Mouse (Mus musculus) left cerebral cortex, postnatal 14 days (tissue): ENCODE measurements around the gene Tmem41a. TPM values are rescaled to one million over a fixed set of nuclear protein-coding genes. Genes with fewer than 3 reads are reported as not detected.
"Not testable (repeated sequence)": the region's sequence is repeated elsewhere in the genome, so short reads cannot be mapped to it uniquely, and the experiment has no call there.

Experiments used
- DNase-seq, 2 experiments: peaks; one replicate each; pipeline ENCODE4 v3.0.0; 2021 to 2022; ENCODE audit warnings: low spot score in 2 of 2, mixed read lengths in 1 of 2
- intact Hi-C: fragments of 180-260 bp; cut with DNase I; formaldehyde crosslinking; loops from one replicate; pipeline ENCODE4 v1.15.1; 2025
- long read RNA-seq, 2 experiments: library from polyadenylated mRNA; stranded (forward); transcript quantifications; one replicate each; pipeline ENCODE4 v2.0.0; 2021
- total RNA-seq, 2 experiments: library from RNA; stranded (reverse); gene quantifications; 2 replicates each; pipeline ENCODE4 v1.2.3; 2021

The Tmem41a gene
- total RNA-seq: 10 to 100 TPM; 15.9 to 17.5 TPM
- long read RNA-seq, experiment 1, transcript Tmem41a-201 (5 exons, 1,360 nt): major isoform, 9 of 10 reads
- long read RNA-seq, experiment 1, partial matches to known transcripts: 0 of 10 reads
- long read RNA-seq, experiment 1, other reads (novel, unspliced or antisense): 0 of 10 reads
- long read RNA-seq, experiment 2, transcript Tmem41a-201 (5 exons, 1,360 nt): major isoform, 8 of 10 reads
- long read RNA-seq, experiment 2, partial matches to known transcripts: 1 of 10 reads
- long read RNA-seq, experiment 2, other reads (novel, unspliced or antisense): 1 of 10 reads

DNA sequence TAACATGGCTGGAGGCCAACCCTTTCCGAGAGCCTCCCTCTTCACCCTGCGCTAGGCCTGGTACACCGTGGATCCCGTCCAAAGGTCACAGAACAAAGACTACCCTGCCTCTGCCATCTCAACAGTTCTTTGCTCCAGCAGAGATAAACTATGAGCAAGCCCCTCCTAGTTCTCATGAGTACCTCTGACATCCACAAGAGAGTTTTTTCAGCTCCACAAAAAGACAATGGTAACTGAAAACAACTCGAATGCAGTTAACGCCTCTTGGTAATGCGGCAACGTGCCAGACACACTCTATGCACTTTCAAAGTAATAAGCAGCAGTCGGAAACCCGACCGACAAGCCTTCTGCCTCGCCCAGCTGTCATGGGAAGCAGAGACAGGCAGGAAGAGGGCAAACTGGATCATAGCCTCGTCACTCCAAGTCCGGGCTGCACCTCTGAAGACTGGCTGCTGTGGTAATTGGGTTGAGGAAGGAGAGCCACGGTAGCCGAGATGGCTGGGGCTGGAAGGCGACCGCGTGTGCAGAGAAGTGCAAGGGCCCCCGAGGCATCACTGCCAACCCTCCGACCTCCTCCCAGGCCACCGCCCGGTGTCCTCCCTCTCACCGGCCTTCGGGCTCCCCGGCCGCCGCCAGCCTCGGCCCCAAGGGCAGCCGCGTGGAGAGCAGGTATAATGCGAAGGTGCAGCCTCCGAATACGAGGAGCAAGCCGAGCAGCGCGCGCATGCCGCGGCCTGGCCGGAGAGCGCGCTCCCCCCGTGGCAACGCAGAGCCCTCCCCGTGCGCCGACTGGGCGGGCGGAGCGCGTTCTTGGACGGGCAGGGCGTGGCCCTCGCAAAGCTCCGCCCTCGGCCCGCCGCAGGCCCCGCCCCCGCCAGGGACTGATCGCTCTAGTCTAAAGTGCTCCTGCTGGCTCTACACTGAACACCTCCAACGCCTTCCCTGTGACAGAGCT, at the start of gene Tmem41a:
Gene Tmem41a (minus strand): TSS at position 792 of the 955 bp plus-strand sequence.
- intact Hi-C loops: no loop called here
- peak; percentile 73 to 88 for DNase-seq

DNA sequence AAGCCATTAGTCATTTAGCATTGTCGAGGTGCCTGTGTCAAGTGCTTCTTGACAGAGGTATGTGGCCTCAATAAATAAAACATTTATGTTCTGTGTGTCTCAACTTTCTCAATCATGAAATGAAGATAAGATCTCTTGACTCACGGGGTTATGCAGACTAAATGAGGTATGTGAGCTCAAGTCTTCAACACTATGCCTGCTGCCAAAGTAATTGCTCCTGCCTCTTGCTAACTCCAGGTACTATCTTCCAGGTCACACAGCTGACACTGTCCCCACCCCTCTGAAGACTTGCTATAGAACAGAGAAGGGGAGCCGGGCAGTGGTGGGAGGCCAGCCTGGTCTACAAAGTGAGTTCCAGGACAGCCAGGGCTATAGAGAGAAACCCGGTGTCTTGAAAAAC, 49.0 kb upstream of the Tmem41a start:
- intact Hi-C loops: no loop called here
- DNase-seq: no peak

DNA sequence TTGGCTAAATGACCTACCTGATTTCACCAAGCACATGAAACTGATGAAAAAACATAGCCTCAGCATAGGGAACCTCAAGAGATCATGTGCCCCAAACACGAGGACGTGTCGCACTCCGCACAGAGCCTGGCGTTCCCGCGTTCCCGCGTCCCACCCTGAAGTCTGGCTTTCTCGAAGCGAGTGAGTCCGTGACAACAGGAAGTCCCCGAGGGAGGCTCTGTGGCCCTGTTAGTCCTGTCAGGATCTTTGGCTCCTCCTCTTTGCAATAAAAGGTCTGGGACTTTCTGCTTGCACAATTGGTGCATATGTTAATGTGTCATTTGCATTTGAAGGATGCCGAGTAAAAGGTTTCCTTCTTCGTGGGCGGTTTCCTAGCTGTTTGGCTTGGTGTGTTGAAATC, 48.0 kb upstream of the Tmem41a start, which contains the start of gene Liph:
Gene Liph (minus strand): TSS at position 360 of the 400 bp plus-strand sequence.
- intact Hi-C loops: no loop called here
- no peak for DNase-seq

DNA sequence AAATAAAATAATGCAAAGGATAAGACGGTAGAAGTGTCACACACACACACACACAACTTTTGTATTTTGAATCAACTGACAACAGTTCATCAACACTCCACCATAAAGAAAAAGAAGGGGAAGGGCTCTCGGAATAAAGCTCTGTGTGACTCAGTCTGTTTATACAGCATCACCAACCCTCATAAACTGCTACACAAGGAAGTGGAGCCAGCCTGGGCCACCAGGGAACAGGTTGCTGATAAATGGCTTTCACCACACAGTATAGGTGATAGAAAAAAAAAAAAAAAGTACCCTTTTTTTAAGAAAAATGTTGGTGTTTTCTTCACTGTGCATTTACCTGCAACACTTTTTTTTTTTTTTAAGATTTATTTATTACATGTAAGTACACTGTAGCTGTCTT, 44.4 kb upstream of the Tmem41a start:
- no peak for DNase-seq
- intact Hi-C loops: no loop called here

DNA sequence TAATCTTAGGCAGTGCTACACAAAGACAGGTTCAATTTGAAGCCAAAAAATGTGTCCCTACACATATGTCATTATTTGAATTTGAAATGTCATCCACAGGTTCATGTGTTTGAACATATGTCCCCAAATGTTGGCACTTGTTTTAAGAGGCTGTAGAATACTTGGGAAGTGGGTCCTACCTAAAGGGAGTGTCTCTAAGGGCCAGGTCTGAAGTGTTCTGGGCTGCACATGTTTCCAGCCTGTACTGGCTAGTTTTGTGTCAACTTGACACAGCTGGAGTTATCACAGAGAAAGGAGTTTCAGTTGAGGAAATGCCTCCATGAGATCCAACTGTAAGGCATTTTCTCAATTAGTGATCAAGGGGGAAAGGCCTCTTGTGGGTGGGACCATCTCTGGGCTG, 43.5 kb upstream of the Tmem41a start:
- intact Hi-C loops: not testable (repeated sequence)

DNA sequence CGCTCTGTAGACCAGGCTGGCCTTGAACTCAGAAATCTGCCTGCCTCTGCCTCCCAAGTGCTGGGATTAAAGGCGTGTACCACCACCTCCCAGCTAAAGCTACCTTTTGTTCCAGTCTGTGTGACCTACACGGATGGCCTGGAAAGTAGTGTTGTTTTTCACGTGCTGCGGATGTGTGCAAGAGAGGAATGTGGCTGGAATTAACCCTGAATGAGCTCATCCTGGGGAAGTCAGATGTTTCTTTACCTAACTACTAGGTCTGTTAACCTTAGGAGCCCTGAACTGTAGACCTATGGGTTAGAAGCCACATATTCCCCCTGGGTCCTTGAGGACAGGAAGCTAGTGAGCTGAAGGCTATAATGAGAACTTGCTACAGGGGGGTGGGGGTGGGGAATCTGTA, 40.6 kb upstream of the Tmem41a start:
- intact Hi-C loops: no loop called here

More for the DNA sequence above, 43.5 kb upstream of the Tmem41a start:
- not testable (repeated sequence) for DNase-seq

DNA sequence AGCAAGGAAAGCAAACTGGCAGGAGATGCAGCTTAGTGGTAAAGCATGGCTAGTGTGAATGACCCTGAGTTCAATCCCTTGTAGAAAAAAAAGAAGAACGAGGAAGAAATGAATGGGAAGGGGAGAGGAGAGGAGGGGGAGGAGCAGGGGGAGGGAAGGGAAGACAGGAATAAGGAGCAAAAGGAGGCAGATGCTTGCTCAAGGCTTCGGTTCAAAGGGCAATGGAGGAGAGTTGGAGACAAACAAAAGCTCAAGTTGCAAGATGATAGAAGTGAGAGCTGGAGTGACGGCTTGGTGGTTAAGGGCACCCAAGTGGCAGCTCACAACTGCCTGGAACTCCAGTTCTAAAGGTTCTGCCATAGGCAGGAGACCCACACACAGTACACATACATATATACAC, 38.8 kb upstream of the Tmem41a start:
- intact Hi-C loops: no loop called here
- no peak for DNase-seq

More for the DNA sequence above, 40.6 kb upstream of the Tmem41a start:
- DNase-seq: no peak

DNA sequence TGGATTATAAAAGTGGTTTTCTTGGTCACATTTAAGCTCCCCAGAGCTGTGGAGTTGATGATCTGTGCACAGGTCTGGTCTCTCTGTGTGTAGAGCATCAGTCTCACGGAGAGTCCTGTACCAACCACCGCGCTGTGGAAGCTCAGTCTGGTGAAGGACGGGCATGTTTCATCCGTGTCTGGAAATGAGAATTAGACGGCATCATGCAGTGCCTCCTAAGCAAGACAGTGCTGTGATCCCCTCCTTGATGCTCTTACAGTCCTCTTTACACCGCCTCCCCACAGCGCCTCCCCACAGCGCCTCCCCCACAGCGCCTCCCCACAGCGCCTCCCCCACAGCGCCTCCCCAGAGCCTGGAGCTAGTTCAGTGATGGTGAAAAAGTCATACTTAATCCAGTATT, 36.7 kb upstream of the Tmem41a start:
- no peak for DNase-seq
- intact Hi-C loops: no loop called here

DNA sequence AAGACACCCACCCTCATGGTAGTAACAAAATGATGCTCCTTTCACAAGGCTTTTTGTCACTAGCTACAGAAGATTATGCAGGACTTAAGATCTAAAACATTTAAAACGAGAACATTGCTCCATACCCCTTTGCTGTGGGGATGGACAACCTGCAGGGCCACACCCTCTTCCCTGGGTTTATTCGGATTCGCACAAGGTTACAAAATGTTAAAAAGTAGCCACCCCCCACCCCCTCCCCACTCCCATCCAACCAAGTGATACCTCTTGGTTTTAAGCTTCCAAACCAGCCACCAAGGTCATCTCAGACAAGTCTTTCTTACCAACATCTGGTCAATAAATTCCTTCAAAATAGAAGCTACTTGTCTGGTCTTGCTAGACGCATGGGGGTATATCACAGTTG, 36.2 kb upstream of the Tmem41a start:
- no peak for DNase-seq
- intact Hi-C loops: no loop called here

DNA sequence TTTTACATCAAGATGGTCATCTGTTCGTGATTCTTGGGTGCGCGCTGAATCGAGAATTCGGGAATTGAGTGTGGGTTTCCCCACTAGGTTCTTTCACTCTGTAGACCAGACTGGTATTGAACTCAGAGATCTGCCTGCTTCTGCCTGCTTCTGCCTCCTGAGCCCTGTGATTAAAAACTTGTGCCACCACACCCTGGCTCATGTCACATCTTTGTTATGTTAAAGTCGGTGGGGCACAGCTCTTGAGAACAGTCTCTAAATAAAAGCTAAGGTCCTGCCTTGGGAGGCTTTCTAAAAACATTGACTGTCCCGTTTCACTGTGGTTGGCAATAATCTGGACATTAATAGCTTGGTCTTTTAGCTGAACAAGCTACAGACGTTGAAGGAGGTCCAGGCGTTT, 35.8 kb upstream of the Tmem41a start:
- no peak for DNase-seq
- intact Hi-C loops: no loop called here

DNA sequence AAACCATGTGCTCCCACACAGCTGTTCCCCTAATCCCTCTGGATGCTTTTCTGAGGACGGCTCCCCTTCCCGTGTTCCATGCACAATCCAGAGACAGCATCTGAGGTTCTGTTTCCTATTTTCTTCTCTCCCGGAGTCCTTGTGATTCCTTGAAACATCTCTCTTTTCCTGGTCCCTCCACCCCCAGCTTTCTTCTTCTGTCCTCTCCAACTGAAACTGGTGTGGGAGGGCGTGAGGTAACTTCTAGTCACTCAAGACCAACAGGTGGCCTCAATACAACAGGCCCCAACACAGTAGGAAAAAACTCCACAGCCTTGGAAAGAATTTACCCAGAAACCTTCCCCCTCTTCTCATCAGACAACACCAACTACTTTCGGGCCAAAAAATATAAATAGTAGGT, 30.0 kb upstream of the Tmem41a start:
- DNase-seq: peak in 1 of 2 experiments; percentile 23

DNA sequence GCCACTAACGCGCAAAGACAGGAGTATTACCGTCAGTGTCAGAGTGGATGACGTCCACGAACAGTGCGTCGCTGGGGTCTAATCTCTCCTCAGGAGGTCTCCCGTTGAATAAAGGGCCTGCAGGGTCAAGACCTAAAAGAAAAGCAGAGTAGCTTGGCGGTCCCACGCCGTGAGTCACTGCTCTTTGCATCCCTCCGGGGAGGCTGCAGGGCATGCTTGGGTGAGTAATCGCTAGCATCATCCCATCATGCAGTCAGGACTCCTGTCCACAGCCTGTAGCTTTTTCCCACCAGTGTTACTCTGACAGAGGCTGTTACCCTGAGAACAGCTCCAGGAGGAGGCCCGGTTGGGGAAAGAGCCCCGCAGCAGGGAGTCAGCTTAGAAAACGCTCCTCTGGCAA, 28.9 kb upstream of the Tmem41a start:
- DNase-seq: no peak
- intact Hi-C loops: no loop called here

More for the DNA sequence above, 30.0 kb upstream of the Tmem41a start:
- intact Hi-C loops: no loop called here

DNA sequence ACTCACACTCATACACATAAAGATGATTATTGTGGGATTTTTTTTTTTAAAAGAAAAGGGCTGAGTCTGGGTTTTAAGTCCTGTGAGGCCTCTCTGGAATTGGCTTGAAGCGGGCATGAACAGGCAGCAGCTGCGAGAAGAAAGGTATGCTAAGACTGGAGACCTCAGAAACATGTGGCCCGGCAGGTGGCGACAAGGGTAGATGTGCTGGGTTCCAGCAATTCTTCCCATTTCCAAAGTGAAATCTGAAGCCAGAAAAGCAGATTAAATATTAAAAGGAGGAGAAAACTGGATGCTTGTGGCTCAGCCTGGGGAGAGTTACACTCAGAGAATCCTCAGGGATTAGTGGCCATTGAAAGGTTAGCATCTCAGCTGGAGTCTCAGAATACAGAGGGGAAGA, 24.1 kb upstream of the Tmem41a start:
- no peak for DNase-seq
- intact Hi-C loops: no loop called here

DNA sequence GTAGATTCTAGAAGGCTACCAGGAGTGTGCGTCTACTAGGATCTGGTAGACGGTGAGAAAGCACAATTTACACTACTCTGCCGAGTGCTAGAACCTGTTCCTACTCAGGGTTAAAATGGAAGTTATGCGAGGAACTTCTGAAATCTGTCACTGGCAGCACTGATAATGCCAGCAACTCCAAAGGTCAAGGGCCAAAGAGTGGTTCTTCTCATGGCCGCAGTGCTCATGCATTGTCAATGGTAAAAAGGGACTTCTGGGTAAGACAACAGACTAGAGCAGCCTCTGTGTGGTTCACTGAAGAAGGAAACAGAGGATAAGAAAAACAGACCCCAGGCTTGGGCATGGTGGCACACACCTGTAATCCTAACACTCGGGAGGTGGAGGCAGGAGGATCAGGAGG, 23.2 kb upstream of the Tmem41a start:
- intact Hi-C loops: no loop called here
- DNase-seq: no peak

DNA sequence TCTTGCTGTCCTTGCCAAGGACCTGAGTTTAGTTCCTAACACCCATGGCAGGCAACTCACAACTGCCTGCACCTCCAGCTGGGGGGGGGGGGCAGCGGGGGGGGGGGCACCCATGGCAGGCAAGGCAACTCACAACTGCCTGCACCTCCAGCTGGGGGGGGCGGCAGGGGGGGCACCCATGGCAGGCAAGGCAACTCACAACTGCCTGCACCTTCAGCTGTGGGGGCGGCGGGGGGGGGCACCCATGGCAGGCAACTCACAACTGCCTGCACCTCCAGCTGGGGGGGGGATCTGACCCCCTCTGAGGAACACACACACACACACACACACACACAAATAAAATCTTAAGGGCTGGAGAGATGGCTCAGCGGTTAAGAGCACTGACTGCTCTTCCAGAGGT, 22.5 kb upstream of the Tmem41a start:
- intact Hi-C loops: no loop called here

DNA sequence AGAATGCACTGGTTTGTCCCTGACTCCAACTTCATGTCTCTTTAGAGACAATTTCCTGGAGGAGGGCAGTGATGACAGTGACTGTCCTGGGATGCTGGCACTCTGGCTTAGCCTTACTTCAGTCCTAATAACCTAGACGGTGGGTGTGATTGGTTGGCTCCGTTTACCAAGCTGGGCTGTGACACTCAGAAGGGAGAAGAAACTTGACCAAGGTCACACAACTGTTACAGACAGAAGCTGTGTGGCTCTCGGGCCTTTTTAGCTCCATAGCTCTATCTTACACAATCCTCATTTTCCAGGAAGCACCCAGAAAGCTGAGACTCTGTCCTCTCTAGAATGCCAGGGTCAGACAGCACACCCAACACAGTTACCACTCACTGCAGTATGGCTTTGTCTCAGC, 18.2 kb upstream of the Tmem41a start:
- no peak for DNase-seq
- intact Hi-C loops: no loop called here

More for the DNA sequence above, 22.5 kb upstream of the Tmem41a start:
- no peak for DNase-seq

DNA sequence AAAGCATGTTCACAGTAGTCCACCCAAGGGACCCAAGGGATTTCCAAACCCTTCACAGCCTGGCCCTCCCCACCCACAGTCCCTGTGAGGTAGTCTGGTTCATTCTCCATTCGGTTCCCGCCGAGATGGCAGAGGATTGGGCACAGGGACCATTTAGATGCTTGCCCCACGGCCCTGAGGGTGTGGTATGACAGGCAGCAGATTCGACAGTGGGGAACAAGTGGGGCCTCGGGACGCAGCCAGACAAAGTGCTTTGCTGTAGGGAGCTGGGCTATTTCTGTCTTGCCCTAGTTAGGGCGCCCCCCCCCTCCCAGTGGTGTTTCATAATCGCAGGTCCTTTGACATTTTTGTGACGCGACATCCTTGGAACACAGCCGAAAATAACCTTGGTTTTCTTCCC, 8.2 kb upstream of the Tmem41a start:
- intact Hi-C loops: no loop called here
- no peak for DNase-seq

DNA sequence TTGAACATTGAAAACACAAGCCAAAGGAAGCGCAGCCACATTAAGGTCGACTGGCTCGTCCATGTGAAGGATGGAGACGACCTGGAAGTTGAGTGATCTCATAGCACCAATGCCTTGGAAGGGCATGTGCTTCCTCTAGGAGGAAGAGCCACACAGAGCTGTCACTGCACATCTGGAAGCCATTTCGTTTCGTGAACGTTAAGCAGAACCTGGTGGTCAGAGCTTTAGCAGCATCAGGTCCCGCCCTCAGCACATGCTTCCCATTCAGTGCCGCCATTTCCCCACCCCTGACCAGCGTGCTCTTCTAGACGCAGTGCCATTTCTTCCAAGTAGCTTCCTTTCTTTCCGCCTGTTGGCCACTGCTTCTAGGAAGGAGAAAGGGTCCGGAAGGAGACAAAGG, 18.9 kb downstream of the Tmem41a start:
- intact Hi-C loops: no loop called here
- DNase-seq: no peak

DNA sequence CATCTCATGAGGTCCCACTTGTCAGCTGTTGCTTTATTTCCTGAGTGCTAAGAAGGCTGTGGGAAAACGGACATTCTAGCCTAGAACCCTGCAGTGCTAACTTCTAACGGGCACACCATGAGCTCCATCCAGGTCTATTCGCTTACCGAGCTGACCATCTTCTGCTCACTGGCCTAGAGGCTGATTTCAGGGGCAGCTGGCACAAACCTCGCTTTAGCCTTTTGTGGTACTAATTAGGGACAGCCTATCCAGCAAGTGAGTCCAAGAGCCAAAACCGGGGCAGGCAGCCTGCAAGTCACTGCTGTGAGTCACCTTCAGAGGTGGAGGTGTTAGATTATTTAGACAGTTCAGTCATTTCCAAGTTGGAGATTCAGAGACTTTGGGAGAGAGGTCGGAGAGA, 30.7 kb downstream of the Tmem41a start:
- intact Hi-C loops: no loop called here

DNA sequence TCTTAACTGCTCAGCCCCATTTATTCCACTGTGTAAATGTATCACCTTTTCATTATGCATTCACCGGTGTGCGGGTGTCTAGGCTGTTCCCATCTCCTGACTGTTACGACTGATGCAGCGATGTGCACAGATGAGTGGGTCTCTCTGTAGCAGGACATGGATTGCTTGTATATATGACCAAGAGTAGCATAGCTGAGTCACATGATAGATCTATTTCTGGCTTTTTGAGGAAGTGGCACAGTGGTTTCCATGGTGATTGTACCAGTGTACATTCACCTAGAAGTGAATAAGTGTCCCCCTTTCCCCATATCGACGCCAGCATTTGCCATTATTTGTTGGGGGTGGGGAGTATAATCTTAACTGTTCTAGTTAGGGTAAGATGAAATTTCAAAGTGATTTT, 34.0 kb downstream of the Tmem41a start:
- DNase-seq: peak; percentile 15 to 81
- intact Hi-C loops: no loop called here

More for the DNA sequence above, 30.7 kb downstream of the Tmem41a start:
- DNase-seq: no peak
